Mouse (Mus musculus) cerebellum, adult 2 months (tissue): ENCODE results near the gene Ptprcap. TPM values are rescaled to one million over a fixed set of nuclear protein-coding genes. Genes with fewer than 3 reads are reported as not detected.
A peak's percentile ranks its signal among the peaks of the same experiment; 100 is the strongest.

Experiments used
- DNase-seq, 2 experiments: peaks; one replicate each; pipeline ENCODE4 v3.0.0; 2021
- H3K27ac ChIP-seq: fragments of 200-500 bp; 2 replicates; pipeline ENCODE4 v1.5.1; 2012; ENCODE audit warnings: low read length, control low read depth, inconsistent platforms; ENCODE audit not compliant: insufficient read depth
- H3K27me3 ChIP-seq: fragments of 200-500 bp; 2 replicates; pipeline ENCODE4 v1.6.1; 2012; ENCODE audit warnings: inconsistent platforms, mild to moderate bottlenecking, low read length, moderate library complexity; ENCODE audit not compliant: control insufficient read depth, insufficient read depth
- H3K4me1 ChIP-seq: fragments of 200-500 bp; 2 replicates; pipeline ENCODE4 v1.6.1; 2011; ENCODE audit warnings: low read length; ENCODE audit not compliant: control insufficient read depth, insufficient read depth
- H3K4me3 ChIP-seq: fragments of 200-500 bp; replicated peaks from 2 replicates; pipeline ENCODE3; 2011; ENCODE audit warnings: mild to moderate bottlenecking, low read depth, low read length, control low read depth; ENCODE audit not compliant: insufficient read depth
- CTCF ChIP-seq: fragments of 200-500 bp; IDR thresholded peaks from 2 replicates; pipeline ENCODE4 v1.5.1; 2011; ENCODE audit warnings: low read depth, mild to moderate bottlenecking, control low read depth, low read length, moderate library complexity, borderline replicate concordance; ENCODE audit not compliant: insufficient read depth
- POLR2A ChIP-seq: fragments of 200-500 bp; IDR thresholded peaks from 2 replicates; pipeline ENCODE4 v1.6.1; 2011; ENCODE audit warnings: low read length, control low read depth, borderline replicate concordance; ENCODE audit not compliant: insufficient read depth
- WGBS: fragments of 180-500 bp; shearing (Covaris S2); methylation state at CpG from one replicate; pipeline ENCODE4 v1.1.7; 2018; 5-methylcytosine and 5-hydroxymethylcytosine counted together
- polyA plus RNA-seq: library from polyadenylated mRNA; depleted of rRNA; stranded (reverse); fragments of >200 nt; gene quantifications from 2 replicates; pipeline ENCODE4 v1.2.3, GENCODE M21; 2012

The Ptprcap gene
- polyA plus RNA-seq, 1 experiment = 0.98 TPM

DNA sequence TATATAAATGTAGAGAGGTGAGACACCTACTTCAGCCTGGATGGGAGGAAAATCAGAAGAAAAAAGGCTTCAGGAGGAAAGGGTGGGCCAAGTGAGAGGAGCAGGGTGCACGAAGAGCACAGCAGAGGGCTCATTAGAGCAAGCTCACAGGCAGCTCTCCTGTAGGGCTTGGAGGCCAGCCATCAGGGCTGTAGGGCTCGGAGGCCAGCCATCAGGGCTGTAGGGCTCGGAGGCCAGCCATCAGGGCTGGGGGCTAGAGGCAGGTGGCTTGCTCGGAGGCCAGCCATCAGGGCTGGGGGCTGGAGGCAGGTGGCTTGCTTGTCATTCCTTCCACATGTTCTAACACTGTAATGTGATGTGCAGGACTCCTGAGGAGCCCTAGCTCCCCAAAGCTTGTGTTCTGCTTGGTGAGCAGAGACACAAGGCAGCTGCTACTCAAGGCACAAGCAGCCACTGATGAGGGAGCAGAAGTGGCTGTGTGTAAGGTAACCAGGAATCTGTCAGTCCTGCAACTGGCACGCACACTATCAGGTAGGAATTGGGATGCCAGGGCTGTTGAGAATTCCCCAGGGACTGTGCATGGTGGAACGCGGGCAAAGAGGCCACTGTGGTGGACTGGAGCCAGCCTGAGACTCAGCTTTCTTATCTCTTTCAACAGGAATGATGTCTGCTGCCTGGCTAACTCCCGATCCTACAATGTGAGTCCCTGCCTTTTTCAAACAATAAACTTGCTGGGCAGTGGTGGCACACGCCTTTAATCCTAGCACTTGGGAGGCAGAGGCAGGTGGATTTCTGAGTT lies 13.5 kb downstream of the Ptprcap start:
- Histone ChIP-seq H3K27ac (no peak overlapping the region), H3K27me3 (no peaks in the 10 kb centered on the region), H3K4me3 (no peak overlapping the region), H3K4me1 (peaks cover 7% of the 10 kb centered on the region; the same call in 1 of the 2 replicates)
- 49% methylated on average over 9 of the region's 9 CpGs for WGBS
- no peak for TF ChIP-seq POLR2A
- TF ChIP-seq CTCF = no peak
- DNase-seq = no peak

DNA sequence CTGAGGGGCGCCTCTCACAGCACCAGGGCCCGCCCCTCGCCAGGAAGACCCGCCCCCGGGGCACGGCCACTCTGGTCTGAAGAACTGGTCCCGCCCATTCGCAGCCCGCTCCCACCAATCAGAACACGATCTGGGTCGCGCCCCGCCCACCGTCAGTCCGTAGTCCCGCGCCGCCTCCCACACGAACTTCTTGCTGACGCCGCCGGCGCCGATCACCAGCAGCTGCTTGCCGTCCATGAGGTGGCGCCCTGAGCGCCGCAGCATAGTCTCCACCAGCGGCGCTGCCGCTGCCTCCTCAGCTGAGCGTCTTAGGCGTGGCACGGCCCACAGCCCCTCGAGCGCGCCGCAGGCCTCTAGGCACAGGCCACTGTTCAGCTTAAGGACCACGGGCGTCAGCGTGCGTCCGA lies 16.0 kb downstream of the Ptprcap start:
- peak; percentile 91 for TF ChIP-seq POLR2A
- peak; percentile 73 for TF ChIP-seq CTCF
- peak overlapping the region; percentile 86 for H3K27ac ChIP-seq
- WGBS = 1% methylated on average over 43 of the region's 43 CpGs
- no peaks in the 10 kb centered on the region for H3K27me3 ChIP-seq
- peak; percentile 99 to 100 for DNase-seq
- peak overlapping the region; percentile 73 for H3K4me3 ChIP-seq
- H3K4me1 ChIP-seq = peaks cover 5% of the 10 kb centered on the region; the same call in 1 of the 2 replicates

DNA sequence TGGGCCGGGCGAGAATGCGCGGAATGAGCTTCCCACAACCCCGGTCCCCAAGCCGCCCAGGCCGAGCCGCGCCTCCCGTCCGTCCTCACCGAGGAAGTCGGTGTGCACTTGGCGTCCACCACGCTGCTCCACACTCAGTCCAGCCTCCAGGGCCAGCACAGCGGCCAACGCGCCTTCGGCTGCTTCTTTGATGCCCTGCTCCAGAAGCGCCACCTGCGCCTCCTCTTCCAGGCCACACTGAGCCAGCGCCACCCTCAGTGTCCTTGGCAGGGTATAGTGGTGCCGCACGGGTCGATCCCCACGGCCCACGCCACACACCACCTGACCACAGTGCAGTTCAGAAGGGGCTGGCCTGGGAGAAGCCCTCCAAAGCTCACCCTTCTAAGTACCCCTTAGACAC lies 16.4 kb downstream of the Ptprcap start:
- peaks cover 5% of the 10 kb centered on the region; the same call in 1 of the 2 replicates for H3K4me1 ChIP-seq
- TF ChIP-seq CTCF (no peak), POLR2A (no peak)
- under 1% methylated on average over 27 of the region's 27 CpGs for WGBS
- peak overlapping the region; percentile 86 for H3K27ac ChIP-seq
- H3K27me3 ChIP-seq = no peaks in the 10 kb centered on the region
- H3K4me3 ChIP-seq = peak overlapping the region; percentile 73
- DNase-seq = peak in 1 of 2 experiments; percentile 69

DNA sequence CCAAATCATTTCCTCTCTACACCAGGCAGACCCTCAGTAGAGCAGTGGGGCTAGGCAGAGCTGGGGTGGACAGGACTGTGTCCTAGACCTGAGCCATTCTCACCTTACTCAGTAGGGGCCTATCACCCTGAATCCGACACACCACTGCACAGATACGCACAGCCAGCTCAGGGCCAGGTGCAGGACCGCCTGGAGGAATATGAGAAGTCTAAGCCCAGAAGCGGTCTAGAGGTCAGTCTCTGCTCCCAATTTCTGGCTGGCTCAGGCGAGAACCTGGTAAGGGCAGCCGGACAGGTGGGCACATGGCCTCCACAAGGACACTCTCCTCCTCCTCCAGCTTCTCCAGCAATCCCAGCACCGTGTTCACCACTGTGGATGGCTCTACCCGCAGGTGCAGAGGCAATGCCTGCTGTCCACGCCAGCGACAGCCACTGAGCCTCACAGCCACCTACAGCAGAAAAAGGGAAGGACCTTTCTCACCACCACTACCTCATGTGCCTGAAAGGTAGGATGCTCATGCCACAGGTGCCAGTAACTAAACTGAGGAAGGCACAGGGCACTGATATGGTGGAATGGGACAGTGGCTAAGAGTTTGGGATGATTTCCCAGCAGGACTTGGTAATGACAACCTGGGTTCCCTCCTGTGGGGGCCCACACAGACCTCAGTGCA lies 17.5 kb downstream of the Ptprcap start:
- TF ChIP-seq POLR2A (no peak), CTCF (no peak)
- no peak overlapping the region for H3K27ac ChIP-seq
- DNase-seq = peak in 1 of 2 experiments; percentile 19
- WGBS = 94% methylated on average over 10 of the region's 10 CpGs
- H3K4me3 ChIP-seq = no peak overlapping the region
- peaks cover 5% of the 10 kb centered on the region for H3K4me1 ChIP-seq
- H3K27me3 ChIP-seq = no peaks in the 10 kb centered on the region

DNA sequence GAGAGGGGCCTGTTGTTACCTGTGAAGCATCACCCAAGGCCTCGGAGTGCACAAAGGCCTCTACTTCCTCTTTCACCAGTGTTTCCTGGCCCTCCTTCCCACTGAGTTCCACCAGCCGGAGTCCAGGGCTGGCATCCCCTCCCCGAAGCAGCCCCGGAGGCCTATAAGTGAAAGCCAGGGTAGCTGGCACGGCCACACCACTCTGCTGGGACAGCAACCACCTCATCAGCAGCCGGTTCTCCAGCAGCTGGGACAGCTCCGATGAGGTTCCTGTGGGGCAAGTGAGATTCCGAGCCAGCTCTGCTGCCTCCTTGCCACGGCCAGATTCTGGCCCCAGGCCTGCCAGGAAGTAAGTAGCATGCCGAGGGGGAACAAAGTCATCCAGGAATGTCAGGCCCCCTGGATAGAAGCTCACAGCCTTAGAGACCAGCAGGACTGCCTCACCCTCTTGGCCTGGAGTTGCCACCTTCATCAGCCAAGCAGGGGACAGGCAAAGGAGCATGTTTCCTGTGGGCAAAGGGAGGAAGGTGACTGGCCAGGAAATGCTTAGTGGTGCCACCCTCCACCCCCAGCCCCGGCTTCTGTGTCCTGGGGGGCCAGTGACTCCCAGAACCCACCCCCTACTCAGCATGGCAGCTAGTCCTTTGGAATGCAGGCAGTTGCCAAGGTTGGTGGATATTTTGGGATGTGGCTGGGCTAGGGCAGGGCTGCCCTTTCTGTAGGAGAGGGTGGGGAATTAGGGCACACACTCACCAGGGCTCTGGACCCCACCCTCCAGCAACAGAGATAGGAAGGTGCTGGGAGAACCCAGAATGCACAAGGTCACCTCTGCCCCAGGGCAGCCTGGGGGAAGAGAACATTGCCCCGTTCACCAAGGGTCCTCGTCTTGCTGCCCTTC lies 18.2 kb downstream of the Ptprcap start:
- DNase-seq = peak; percentile 16 to 17
- H3K27me3 ChIP-seq = no peaks in the 10 kb centered on the region
- TF ChIP-seq CTCF (no peak), POLR2A (no peak)
- 47% methylated on average over 13 of the region's 13 CpGs for WGBS
- H3K4me1 ChIP-seq = peaks cover 5% of the 10 kb centered on the region
- H3K27ac ChIP-seq = no peak overlapping the region
- H3K4me3 ChIP-seq = no peak overlapping the region

DNA sequence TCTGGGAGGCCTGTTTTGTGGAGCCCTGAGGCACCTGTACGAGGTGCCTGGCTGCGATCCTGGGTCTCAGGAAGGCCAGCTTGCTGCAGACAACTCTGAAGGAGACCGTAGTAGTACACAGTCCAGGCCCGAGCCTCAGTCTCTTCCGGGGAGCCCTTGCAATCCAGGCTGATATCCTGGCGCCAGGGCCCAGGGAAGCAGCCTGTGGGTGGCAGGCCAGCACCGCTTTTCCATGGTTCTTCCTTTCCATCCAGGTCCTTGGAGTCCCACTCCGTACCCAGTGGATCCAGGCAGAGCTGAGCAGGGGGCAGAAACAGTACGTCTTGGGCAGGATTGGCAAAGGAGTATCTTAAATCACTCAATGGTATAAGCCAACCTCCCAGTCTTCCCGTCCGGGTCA lies 19.5 kb downstream of the Ptprcap start:
- Histone ChIP-seq H3K4me1 (peaks cover 5% of the 10 kb centered on the region), H3K27me3 (no peaks in the 10 kb centered on the region), H3K4me3 (no peak overlapping the region), H3K27ac (no peak overlapping the region)
- no peak for DNase-seq
- 75% methylated on average over 11 of the region's 11 CpGs for WGBS
- no peak for TF ChIP-seq POLR2A
- no peak for TF ChIP-seq CTCF

DNA sequence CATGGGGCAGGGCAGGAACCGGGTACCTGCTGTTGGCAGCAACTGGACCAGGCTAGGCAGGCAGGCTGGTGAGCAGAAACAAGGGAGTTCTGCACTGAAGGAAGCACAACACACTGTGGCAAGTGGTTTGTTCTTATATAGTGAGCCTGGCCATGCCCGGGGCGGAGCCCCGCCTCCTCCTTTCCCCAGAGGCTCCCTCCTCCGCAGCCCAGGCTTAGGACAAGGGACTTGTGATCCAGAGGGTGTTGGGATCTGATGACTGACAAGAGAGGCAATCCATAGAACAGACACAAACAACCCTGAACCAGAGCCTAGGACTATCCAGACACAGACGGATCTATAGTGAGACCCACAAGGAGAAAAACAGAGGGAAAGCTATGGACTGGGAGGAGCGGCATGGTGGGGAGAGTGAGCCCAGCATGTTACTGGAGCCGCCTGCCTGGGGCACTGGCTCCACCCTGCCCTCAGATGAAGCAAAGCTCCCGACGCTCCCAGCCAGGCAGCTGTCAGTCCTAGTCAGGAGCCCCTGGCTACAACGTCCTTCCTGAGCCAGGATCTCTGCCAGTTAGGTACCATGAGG lies 22.1 kb downstream of the Ptprcap start, which contains the start of gene Carns1:
Gene Carns1 (minus strand): TSS at position 112 of the 580 bp plus-strand sequence.
- Histone ChIP-seq H3K4me1 (no peaks in the 10 kb centered on the region; the same call in 1 of the 2 replicates), H3K27ac (no peak within 1 kb of the TSS), H3K4me3 (no peak within 1 kb of the TSS), H3K27me3 (no peaks in the 10 kb centered on the region)
- 12% methylated on average over 11 of the region's 11 CpGs for WGBS
- peak; percentile 20 to 24 for DNase-seq
- TF ChIP-seq POLR2A (no peak), CTCF (no peak)
